Mouse (Mus musculus): ENCODE measurements around the gene Fam161a.

DNA sequence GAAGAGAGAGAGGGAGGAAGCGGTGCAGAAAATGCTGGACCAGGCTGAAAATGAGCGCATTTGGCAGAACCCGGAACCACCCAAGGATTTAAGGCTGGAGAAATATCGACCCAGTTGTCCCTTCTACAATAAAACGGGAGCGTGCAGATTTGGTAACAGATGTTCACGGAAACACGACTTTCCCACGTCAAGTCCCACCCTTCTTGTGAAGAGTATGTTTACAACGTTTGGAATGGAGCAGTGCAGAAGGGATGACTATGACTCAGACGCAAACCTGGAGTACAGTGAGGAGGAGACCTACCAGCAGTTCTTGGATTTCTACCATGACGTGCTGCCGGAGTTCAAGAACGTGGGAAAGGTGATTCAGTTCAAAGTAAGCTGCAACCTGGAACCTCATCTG is 33.7 kb upstream of the Fam161a start:
- no peak for TF ChIP-seq ZNF384 (IDR thresholded peaks at IDR 0.05; ENCODE audit: low read depth, low read length)
- no peak for TF ChIP-seq CHD2 (IDR thresholded peaks at IDR 0.05; ENCODE audit: low read depth, low read length)
- no peak for TF ChIP-seq MAFK (IDR thresholded peaks at IDR 0.05; ENCODE audit: insufficient read depth, low read depth, low read length)

Data from ES-E14 (cell line).